Mouse (Mus musculus): ENCODE data around the gene Efcab6.

The Efcab6 gene

DNA sequence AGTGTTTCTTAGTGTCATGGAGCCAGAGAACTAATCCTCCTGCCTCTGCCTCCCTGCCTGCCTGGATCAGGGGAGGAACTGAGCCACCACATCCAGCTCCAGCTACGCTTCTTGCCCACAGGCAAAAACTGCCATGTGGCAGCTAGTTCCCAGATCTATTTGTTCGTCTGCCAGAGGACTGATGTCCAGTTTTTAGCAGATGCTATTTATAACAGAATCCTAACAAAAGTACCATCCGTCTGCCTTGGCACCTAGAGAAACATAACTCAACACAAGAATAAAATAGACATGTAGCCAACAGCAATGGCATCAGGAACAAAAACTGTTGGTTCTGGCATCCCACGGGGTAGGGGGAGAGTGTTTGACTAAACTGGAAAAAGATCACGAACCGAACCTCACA, 6.3 kb downstream of the Efcab6 start:
- no peak for DNase-seq (ENCODE audit: low spot score)

DNA sequence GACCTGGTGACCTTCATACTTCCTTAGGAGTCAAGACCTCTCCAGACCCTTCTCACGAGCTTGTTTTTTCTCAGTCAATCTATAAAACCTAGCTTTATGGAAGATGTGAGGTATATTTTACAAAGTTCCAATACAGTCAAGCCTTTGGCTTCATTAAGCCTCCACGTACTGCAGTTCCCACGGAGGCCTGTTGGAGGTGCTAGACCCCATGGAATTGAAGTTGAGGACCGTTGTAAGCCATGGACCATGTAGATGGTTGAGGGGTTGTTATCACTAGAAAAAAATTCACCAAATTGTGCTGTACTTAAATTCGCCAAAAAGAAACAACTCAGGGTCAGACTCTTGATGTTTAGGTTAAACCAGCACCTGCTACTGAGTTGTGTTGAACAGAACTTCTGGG, 9.1 kb downstream of the Efcab6 start:
- DNase-seq (ENCODE audit: low spot score), result no peak

- DNase-seq (ENCODE audit: low spot score), result no peak
Observed at GRCm38 (mm10) chr15:84053859-84054258, 11.3 kb downstream of the Efcab6 start.

- no peak for DNase-seq (ENCODE audit: low spot score)
Observed at GRCm38 (mm10) chr15:84053240-84053639, 11.9 kb downstream of the Efcab6 start.

DNA sequence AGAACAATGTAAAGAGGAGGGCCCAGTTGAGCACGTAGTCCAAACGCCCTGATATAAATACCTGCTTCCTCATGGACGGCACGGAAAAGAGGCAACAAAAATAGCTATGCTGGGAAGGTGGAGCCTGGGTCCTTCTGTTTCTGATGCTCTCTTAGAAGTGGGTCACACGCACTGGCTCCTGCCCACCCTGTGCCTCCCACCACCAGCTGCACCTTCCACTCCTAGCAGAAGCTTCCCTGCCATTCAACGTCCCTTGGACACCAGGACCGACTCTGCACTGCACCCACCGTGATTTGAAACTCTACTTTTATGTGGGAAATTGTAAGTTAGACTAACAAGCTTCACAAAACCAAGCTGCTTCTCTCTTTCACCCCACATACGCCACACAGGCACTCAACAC, 12.8 kb downstream of the Efcab6 start:
- DNase-seq (ENCODE audit: low spot score), result no peak

DNA sequence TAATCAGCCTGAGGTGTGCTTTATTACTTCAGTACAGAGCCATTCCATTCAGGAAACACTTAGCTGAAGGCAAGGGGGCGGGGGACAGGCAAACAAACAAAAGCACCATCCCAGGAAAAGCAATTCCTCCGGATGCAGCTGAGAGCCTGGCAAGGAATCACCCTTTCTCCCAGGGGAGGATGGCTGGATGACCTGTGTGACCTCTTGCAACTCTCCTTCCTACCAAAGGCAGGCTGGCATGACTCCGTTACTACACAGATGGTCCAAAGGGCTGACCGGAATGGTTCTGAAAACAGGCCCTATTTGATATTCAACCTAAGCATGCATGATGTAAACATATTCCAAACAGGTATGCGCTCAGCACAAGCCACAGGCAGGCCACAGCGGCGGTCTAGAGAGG, 15.6 kb downstream of the Efcab6 start:
- no peak for DNase-seq (ENCODE audit: low spot score)

DNA sequence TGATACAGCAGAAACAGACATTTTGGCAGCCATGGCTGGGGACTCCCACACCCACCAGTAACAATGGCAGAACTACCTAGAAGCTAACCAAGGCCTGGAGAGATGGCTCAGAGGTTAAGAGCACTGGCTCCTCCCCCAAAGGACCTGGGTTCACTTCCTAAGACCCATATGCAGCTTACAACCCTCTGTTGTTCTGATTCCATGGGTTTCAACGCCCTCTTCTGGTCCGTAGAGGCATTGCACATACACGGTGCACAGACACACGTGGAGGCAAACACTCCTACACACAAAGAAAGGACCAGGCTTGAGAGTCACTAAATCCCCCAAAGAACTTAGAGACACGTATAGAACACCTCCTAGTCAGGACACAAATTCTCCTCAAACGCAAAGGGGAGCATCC, 19.6 kb downstream of the Efcab6 start:
- DNase-seq (ENCODE audit: low spot score), result no peak

GRCm38 (mm10) chr15:84037067-84037466, 28.1 kb downstream of the Efcab6 start:
- no peak for DNase-seq (ENCODE audit: low spot score)

- no peak for DNase-seq (ENCODE audit: low spot score)
Observed at GRCm38 (mm10) chr15:84025651-84026050, 39.5 kb downstream of the Efcab6 start.

DNA sequence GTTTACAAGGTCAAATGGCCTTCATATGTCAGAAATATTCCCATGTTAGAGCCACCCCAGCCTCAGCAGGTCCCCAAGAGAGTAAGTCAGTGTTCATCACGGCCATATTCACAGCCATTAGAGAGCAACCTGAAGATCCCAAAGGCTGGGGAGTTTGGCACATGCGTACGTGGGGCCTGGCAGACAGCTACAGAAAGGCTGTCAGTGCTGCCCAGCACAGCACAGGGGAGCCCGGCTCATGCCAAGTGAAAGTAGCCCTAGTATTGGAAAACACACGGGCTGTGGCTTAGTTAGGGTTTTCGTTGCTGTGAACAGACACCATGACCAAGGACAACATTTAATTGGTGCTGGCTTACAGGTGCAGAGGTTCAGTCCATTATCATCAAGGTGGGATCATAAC, 40.3 kb downstream of the Efcab6 start:
- DNase-seq (ENCODE audit: low spot score), result no peak

- DNase-seq (ENCODE audit: low spot score), result no peak
Observed at GRCm38 (mm10) chr15:84009366-84010083, 55.7 kb downstream of the Efcab6 start.

GRCm38 (mm10) chr15:84004306-84004705, 60.9 kb downstream of the Efcab6 start:
- no peak for DNase-seq (ENCODE audit: low spot score)

DNA sequence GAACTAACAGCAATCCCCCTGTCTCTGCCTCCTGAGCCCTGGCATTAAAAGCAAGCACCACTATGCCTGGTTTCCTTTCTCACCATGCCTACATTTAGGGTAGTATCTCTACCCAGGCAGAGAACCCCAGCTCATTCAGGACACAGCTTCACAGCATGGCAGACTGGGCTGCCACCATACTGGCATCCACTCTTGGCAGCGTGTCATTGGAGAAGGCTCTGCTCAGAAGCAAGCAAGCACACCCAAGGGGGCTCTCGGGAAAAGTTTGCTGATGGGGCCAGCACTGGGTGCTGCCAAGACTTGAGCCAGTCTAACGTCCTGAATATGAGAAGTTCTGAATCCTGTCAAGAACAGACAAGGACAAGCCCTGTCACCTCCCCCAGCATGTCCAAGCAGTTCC, 66.1 kb downstream of the Efcab6 start:
- DNase-seq (ENCODE audit: low spot score), result no peak

- no peak for DNase-seq (ENCODE audit: low spot score)
Observed at GRCm38 (mm10) chr15:83998586-83998985, 66.6 kb downstream of the Efcab6 start.

GRCm38 (mm10) chr15:83998115-83998514, 67.1 kb downstream of the Efcab6 start:
- DNase-seq (ENCODE audit: low spot score), result no peak

DNA sequence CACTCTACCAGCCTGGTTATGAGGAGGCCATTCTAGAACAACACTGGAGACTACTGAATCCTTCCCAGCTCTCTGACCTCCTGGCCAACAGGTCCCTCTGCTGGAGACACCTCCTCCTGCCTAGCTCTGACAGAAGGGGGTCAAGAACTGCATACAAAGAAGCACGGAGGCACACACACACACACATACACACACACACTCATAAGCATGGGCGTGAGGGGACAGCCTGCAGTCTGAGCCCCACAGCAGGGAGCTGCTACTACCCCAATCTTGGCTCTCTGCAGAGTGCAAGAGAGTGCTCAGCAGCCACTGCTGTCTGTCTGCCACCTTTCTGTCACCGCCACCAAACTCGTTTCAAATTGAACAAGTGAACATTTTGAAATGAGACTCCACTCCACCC, 67.6 kb downstream of the Efcab6 start:
- DNase-seq (ENCODE audit: low spot score), result no peak

- no peak for DNase-seq (ENCODE audit: low spot score)
Observed at GRCm38 (mm10) chr15:83996864-83997263, 68.3 kb downstream of the Efcab6 start.

DNA sequence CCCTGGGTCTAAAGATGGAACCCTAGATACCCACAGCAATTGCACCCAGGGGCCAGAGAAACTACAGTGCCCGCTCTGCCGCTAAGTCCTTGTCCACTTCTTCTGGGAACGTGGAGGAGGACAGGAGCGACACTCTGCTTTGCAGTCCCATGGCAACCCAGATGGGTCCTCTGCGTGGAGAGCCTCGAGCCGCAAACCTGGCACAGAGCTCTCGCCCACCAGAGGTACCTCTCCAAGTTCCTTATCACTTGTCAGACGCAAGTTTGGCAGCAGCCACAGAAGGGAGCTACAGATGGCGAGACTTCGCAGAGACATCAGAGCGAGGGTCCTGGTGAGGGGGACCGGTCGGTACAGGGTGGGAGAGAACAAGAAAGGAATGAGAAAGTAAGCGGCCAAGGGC, 73.0 kb downstream of the Efcab6 start:
- DNase-seq (ENCODE audit: low spot score), result no peak

DNA sequence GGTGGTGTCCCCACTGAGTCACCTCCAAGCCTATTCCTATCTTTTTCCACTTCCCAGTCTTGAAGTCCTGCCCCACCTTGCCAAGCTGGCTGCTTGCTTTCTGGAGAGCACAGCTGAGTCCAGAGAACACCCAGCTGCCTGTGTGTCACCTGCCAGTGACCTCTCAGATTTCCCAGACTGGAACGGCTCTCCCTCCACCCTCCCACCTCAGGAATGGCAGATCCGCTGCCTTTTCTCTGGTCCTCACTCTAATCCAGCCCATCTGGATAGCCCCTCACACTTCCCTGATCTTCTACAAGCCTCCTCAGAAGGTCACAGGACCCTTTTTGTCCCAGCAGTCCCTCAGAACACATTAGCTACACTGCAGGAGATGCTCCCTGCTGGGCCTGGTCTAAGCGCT, 73.7 kb downstream of the Efcab6 start:
- no peak for DNase-seq (ENCODE audit: low spot score)

DNA sequence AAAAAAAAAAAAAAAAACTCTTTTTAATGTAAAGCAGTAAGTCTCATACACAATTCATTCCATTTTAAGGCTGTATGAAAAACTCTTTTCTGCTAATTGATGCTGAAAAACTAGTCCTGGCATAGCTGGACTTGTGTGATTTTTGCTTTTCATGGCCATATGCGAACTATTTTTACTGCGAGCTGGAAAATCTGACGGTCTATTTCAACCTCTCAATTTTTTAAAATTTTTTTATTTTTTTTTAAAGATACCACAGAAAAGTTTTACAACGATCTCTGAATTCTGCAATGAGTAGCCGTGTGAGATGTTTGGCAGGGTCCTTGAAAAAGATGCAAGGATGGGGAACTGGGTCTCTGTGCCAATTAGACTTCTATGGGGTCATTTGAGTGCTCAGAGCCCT, 75.9 kb downstream of the Efcab6 start:
- no peak for DNase-seq (ENCODE audit: low spot score)

DNA sequence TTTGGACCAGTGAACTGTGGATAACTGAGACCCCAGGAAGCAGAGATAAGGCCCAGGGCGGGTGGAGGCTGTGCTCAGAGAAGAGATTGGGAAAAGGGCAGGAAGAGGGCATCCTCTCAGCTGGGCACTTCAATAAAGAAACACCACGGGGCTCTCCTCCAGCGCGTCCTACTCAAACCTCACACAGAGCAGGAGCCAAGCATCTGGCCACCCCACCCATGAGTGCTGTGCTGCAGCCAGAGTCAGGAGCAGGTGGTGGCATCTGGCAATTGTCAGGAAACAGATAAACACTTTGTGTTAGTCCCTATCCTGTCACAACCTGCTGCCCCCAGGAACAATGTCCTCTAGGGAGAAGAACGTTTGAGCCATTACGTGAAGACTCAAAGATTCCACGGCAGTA, 77.1 kb downstream of the Efcab6 start:
- DNase-seq (ENCODE audit: low spot score), result no peak

- no peak for DNase-seq (ENCODE audit: low spot score)
Observed at GRCm38 (mm10) chr15:83982186-83982936, 82.8 kb downstream of the Efcab6 start.

- no peak for DNase-seq (ENCODE audit: low spot score)
Observed at GRCm38 (mm10) chr15:83978865-83979264, 86.3 kb downstream of the Efcab6 start.

GRCm38 (mm10) chr15:83977108-83977507, 88.1 kb downstream of the Efcab6 start:
- no peak for DNase-seq (ENCODE audit: low spot score)
